Mouse (Mus musculus): ENCODE data around the gene Hoxd12. TPM values are rescaled to one million over a fixed set of nuclear protein-coding genes. Genes with fewer than 3 reads are reported as not detected.

Hoxd12 gene
- total and polyA plus RNA-seq, 2 experiments from 2014 or later: not detected

DNA sequence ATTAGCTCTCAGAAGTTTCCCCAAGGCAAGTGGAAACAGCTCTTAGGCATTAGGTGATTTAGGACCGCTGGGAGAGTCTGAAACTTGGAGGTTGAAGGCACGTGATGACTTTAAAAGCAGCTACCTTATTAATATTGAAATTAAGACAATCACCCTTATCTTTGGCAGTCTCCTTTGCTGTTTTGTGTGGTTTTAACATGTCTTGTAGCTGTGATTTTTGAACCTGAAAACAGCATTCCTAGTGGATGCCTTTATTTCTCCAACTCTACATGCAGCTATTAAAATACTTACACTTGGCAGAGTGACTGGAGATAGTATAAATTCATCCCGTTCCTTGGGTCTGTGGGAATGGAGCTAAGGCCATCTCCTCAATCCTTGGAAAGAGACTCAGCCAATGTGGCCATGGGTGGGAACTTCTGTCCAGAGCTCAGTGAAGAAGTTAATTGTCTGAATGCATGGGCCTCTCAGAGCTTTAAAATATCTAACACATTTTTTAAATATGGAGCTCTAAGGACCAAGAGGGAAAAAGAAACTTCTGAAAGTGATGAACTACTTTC lies 4.1 kb upstream of the Hoxd12 start:
- no peak overlapping the region for H3K9ac ChIP-seq (replicated peaks; ENCODE audit: low read length)
- no peaks in the 10 kb centered on the region for H3K9me3 ChIP-seq (ENCODE audit: low read length)
- H3K4me1 ChIP-seq (ENCODE audit: insufficient read depth, low read length): no peaks in the 10 kb centered on the region
- TF ChIP-seq CTCF (IDR thresholded peaks at IDR 0.05; ENCODE audit: low read depth): no peak
- no peaks in the 10 kb centered on the region for H3K36me3 ChIP-seq (ENCODE audit: insufficient read depth, low read length)
- H3K27ac ChIP-seq: no peak overlapping the region
- peaks cover 92% of the 10 kb centered on the region for H3K27me3 ChIP-seq (ENCODE audit: insufficient read depth, low read length)
- ATAC-seq: no peak
- DNase-seq (ENCODE audit: low spot score): no peak
- no peak overlapping the region for H3K4me3 ChIP-seq (ENCODE audit: low read length)
- no peak overlapping the region for H3K4me2 ChIP-seq (ENCODE audit: low read depth, low read length)
- WGBS: 2% methylated on average over 3 of the region's 3 CpGs

DNA sequence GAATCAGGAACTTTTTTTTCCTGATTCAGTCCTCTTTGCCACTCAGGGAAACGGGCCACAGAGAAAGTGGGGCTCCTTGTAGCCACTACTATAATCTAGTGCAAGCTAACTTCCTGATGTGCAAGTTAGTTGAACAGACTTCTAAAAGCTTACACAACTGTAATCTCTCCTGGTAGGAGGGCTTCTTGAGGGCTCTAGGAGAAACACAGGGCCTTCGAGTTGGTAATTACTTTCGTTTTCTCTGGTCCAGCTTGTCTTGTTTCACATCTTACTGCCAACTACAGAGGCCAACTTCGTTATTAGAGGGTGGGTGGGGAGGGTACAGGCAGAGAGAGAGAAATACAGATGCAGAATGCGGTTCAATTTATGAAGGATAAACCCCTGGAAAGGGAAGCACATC lies 3.0 kb upstream of the Hoxd12 start:
- H3K4me1 ChIP-seq (ENCODE audit: insufficient read depth, low read length): no peaks in the 10 kb centered on the region
- ATAC-seq (no peak), DNase-seq (ENCODE audit: low spot score) (no peak)
- 12% methylated on average over 5 of the region's 5 CpGs for WGBS
- no peaks in the 10 kb centered on the region for H3K9me3 ChIP-seq (ENCODE audit: low read length)
- H3K27ac ChIP-seq: no peak overlapping the region
- H3K36me3 ChIP-seq (ENCODE audit: insufficient read depth, low read length): no peaks in the 10 kb centered on the region
- H3K9ac ChIP-seq (replicated peaks; ENCODE audit: low read length): no peak overlapping the region
- no peak for TF ChIP-seq CTCF (IDR thresholded peaks at IDR 0.05; ENCODE audit: low read depth)
- no peak overlapping the region for H3K4me2 ChIP-seq (ENCODE audit: low read depth, low read length)
- no peak overlapping the region for H3K4me3 ChIP-seq (ENCODE audit: low read length)
- H3K27me3 ChIP-seq (ENCODE audit: insufficient read depth, low read length): peaks cover 94% of the 10 kb centered on the region

DNA sequence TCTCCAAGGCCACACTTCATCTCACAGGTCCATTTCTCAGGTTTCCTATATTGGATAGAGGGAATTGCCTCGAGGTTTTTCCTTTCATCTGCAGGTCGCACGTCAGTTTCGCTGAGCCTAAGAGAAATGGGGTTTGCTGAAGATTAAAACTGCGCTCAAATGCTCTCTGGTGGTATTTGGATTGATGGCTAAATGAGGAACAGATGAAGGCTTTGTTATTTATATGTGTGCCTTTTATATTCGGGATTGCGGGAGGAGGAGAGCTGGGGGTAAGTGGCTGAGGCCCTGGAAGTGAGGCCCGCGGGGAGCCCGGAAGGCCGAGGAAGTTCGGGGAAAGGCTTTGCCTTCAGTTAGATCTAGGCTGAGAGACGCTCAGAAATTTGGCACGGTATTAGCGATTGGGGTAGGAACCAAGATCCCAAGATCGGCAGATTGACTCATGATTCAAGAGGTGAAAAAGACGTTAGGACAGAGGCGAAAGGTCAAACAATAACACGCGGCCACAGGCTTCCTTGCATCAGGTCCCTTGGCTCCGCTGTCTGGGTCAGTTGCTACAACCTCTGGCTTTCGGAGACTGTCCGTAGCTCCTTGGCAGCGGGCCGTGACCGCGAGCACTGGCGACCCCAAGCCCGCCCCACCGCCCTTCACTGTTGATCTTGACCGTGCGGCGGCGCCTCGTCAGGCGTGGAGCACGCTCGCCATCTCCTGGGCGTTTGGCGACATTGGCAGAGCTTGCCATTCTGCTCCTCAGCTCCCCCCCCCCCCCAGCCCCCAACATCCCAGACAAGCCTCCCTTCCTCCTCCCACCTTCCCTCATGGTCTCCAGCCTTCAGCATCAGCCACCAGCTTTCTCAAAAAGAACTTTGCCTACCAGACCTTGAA lies 2.1 kb upstream of the Hoxd12 start:
- Histone ChIP-seq H3K27ac (no peak overlapping the region), H3K4me1 (ENCODE audit: insufficient read depth, low read length) (no peaks in the 10 kb centered on the region), H3K36me3 (ENCODE audit: insufficient read depth, low read length) (no peaks in the 10 kb centered on the region), H3K4me2 (ENCODE audit: low read depth, low read length) (peak overlapping the region; percentile 49), H3K27me3 (ENCODE audit: insufficient read depth, low read length) (peaks cover 98% of the 10 kb centered on the region), H3K9ac (replicated peaks; ENCODE audit: low read length) (no peak overlapping the region), H3K4me3 (ENCODE audit: low read length) (peak overlapping the region; percentile 22), H3K9me3 (ENCODE audit: low read length) (no peaks in the 10 kb centered on the region)
- DNase-seq (ENCODE audit: low spot score) (peak; percentile 83), ATAC-seq (peak; percentile 50)
- peak; percentile 83 for TF ChIP-seq CTCF (IDR thresholded peaks at IDR 0.05; ENCODE audit: low read depth)
- WGBS: 4% methylated on average over 40 of the region's 40 CpGs

DNA sequence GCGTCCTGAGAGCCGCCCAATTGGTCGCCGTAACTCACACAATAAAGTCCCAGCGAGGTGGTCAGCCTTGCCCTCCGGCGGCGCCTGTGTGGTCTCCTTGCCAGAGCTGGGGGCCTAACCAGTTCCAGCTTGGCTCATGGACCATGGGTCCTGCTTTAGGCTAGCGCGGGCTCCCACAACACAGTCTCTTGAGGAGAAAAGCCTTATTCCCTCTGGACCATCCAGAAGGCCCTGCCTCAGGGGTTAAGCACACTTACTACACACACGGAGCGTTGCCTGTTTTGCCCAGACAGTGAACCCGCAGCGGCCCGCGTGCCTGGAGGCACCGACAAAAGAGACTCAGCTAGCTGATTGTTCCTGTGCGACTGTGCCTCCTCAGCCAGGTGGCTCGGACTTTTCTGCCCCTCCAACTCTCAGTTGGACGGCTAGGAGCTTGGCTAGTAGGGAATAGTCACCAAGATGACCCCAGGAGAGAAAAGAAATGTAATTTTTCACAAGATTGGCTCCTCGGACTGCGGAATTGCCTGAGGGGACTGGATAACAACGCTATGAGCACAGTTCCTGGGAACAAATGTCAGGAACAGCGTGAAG lies 883 bp upstream of the Hoxd12 start:
- Histone ChIP-seq H3K27ac (no peak overlapping the region), H3K36me3 (ENCODE audit: insufficient read depth, low read length) (no peaks in the 10 kb centered on the region), H3K9ac (replicated peaks; ENCODE audit: low read length) (no peak overlapping the region), H3K4me1 (ENCODE audit: insufficient read depth, low read length) (no peaks in the 10 kb centered on the region), H3K9me3 (ENCODE audit: low read length) (no peaks in the 10 kb centered on the region), H3K4me2 (ENCODE audit: low read depth, low read length) (no peak overlapping the region), H3K4me3 (ENCODE audit: low read length) (no peak overlapping the region), H3K27me3 (ENCODE audit: insufficient read depth, low read length) (peaks cover 99% of the 10 kb centered on the region)
- ATAC-seq (no peak), DNase-seq (ENCODE audit: low spot score) (no peak)
- no peak for TF ChIP-seq CTCF (IDR thresholded peaks at IDR 0.05; ENCODE audit: low read depth)
- 2% methylated on average over 24 of the region's 24 CpGs for WGBS

DNA sequence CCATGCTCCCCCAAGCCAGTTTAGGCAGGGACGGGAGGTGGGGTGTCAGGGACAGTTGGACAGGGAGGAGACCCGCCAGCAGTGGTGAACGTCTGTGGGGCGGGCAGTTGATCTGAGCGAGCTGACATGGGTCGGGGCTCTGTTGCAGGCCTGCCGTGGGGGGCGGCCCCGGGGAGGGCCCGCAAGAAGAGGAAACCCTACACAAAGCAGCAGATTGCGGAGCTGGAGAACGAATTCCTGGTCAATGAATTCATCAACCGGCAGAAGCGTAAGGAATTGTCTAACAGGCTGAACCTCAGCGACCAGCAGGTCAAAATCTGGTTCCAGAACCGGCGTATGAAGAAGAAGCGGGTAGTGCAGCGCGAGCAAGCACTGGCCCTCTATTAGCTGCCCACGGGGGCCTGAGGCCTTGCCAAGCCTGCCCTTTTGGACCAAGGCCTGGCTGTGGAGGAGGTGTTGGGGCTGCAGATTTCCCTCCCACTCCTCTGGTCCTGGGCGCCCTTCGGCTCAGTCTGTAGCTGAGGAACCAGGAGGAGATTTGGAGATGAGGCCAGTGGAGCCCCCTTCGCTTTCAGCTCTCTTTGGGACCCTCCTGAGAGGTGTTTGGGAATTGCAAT lies 961 bp downstream of the Hoxd12 start:
- H3K4me3 ChIP-seq (ENCODE audit: low read length): no peak overlapping the region
- DNase-seq (ENCODE audit: low spot score): no peak
- no peaks in the 10 kb centered on the region for H3K9me3 ChIP-seq (ENCODE audit: low read length)
- H3K9ac ChIP-seq (replicated peaks; ENCODE audit: low read length): no peak overlapping the region
- peaks cover 98% of the 10 kb centered on the region for H3K27me3 ChIP-seq (ENCODE audit: insufficient read depth, low read length)
- WGBS: 2% methylated on average over 24 of the region's 24 CpGs
- H3K36me3 ChIP-seq (ENCODE audit: insufficient read depth, low read length): no peaks in the 10 kb centered on the region
- no peak for ATAC-seq
- TF ChIP-seq CTCF (IDR thresholded peaks at IDR 0.05; ENCODE audit: low read depth): no peak
- no peaks in the 10 kb centered on the region for H3K4me1 ChIP-seq (ENCODE audit: insufficient read depth, low read length)
- no peak overlapping the region for H3K27ac ChIP-seq
- no peak overlapping the region for H3K4me2 ChIP-seq (ENCODE audit: low read depth, low read length)

DNA sequence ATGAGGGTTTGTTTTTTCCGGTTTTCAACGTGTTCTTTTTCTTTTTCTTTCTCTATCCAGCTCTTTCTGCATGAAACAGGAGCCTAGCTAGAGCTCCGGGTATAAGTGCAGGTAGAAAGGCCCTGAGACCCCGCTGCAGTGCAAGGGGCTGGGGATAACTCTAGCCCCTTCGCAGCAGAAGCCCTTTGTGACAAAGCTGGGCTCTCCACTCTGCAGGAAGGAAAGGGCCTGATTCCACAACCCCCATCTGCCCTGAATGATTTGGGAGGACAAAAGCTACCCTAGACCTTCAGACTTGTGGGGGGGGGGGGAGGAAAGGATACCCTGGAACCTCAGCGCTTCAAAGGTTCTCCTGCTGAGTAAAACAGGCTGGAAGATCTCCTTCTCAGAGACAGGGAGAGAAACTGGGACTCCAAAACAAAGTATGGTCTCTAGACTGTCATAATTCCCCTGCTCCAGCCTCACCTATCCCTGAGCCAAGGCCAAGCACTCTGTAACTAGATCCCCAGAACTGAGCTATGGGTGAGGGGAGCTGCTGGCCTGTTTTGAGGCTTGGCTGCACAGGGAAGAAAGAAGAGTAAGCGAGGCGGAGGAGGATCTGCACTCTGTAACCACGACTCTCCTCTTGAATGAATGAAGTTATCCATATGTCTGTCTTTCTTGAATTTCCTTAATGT lies 1.7 kb downstream of the Hoxd12 start:
- Histone ChIP-seq H3K9me3 (ENCODE audit: low read length) (no peaks in the 10 kb centered on the region), H3K36me3 (ENCODE audit: insufficient read depth, low read length) (no peaks in the 10 kb centered on the region), H3K4me2 (ENCODE audit: low read depth, low read length) (no peak overlapping the region), H3K27me3 (ENCODE audit: insufficient read depth, low read length) (peaks cover 98% of the 10 kb centered on the region), H3K9ac (replicated peaks; ENCODE audit: low read length) (no peak overlapping the region), H3K4me1 (ENCODE audit: insufficient read depth, low read length) (no peaks in the 10 kb centered on the region), H3K4me3 (ENCODE audit: low read length) (no peak overlapping the region), H3K27ac (no peak overlapping the region)
- no peak for TF ChIP-seq CTCF (IDR thresholded peaks at IDR 0.05; ENCODE audit: low read depth)
- DNase-seq (ENCODE audit: low spot score): no peak
- 2% methylated on average over 9 of the region's 9 CpGs for WGBS
- no peak for ATAC-seq
